Mouse (Mus musculus): ENCODE measurements at regions not wholly inside any gene's neighbourhood (a gene's known extent, or its start where the extent isn't known, plus 50 kb on each side); places are given as distances from the start of the nearest gene placed in this dataset.

DNA sequence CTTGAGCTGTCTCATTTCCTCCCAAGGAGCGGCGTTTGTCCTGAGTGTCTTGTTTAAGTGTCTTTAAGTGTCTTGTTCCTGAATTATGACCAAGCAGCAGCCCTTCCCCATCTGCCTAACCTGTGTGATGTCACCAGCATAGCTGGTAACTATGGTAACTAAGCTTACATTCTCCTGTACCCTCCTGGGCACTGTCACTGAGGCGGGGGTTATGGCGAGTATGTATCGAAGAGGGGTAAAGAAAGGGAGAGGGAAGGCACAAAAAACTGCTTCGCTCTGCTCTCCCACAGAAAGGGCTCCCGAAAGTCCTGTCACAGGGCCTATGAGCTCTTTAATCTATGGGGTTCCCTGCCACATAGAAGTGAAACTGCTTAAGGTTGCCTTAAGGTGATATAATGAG lies 89.6 kb downstream of the Ppp4r2 start:
- H3K27ac ChIP-seq (ENCODE audit: low read depth, low read length): no peak overlapping the region
- H3K36me3 ChIP-seq (ENCODE audit: control insufficient read depth, insufficient read depth, low read length): no peaks in the 10 kb centered on the region
- H3K4me3 ChIP-seq (ENCODE audit: low read depth, low read length): no peak overlapping the region
- no peaks in the 10 kb centered on the region for H3K4me1 ChIP-seq (ENCODE audit: control insufficient read depth, insufficient read depth, low read length)
- H3K27me3 ChIP-seq (ENCODE audit: control insufficient read depth, insufficient read depth, low read length): no peaks in the 10 kb centered on the region
- H3K4me2 ChIP-seq (ENCODE audit: low read depth, low read length): no peak overlapping the region
- ATAC-seq (ENCODE audit: low read depth): 0 out of 2 replicates have a peak, but pooled peaks have one; percentile 49
- H3K9me3 ChIP-seq (ENCODE audit: control insufficient read depth, low read length): no peaks in the 10 kb centered on the region
- 67% methylated on average over 7 of the region's 7 CpGs for WGBS
- no peak overlapping the region for H3K9ac ChIP-seq (replicated peaks; ENCODE audit: low read depth, low read length)

DNA sequence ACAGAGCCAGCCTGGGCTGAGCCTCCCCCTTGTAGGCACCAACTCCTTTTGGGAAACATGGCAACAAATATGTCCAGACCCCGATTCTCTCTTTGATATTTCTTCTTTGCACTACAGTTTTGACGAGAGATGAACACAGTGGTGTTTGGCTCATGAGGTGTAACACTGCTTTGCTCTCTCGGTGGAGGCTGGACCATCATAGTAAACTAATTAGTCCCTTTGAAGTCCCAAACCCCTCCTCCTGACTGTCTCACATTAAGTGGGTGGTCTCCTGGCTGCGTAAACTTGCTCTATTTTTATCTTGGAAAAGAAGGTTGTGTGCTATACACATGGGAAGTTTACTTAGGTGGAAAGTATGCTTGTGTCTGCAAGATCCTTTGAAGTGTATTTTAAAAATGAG lies 90.3 kb downstream of the Ppp4r2 start:
- 35% methylated on average over 4 of the region's 4 CpGs for WGBS
- H3K4me3 ChIP-seq (ENCODE audit: low read depth, low read length): no peak overlapping the region

DNA sequence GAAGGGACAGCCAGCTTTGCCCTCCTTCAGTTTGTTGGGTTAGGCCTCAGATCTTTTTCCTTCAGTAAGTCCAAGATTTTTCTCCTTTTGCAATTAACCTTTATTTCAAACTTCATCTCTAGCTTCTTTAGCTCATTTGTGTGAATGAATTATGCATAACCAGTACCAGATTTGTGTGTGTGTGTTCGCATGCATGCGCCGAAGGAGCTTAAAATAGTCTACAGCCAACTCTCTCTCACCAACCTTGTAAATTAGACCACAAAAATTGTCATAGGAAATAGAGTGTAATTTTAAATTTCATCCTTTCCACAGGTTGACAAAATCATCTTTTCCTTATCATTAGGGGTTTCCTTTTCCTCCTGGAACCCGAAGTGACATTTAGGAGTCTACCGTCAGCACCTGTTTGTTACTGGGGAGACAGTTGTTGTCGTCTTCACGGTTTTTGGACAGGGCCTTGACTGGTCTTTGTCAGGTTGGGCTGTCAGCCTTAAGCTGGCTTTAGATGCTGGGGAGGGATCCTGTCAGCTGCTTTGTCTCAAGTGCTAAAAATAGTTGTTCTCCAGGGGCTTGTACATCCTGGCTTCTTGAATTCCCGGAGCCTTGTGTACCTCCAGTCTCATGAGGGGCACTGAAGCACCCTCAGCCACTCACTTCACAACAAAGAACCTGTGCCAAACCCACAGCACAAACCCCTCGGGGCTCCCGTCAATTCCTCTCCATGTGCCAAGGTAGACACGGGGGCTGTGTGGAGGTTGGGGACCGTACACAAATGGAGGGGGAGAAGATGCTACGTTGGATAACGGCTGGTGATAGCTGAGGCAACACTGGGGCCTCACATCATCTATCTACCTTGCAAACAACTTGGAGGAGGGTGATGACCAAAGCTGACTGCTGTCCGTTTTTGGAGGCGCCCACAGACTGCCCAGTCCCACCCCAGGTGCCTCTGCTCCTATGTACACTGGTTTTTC lies 95.7 kb downstream of the Ppp4r2 start:
- no peak for ATAC-seq (ENCODE audit: low read depth)

More for the DNA sequence above, 90.3 kb downstream of the Ppp4r2 start:
- Histone ChIP-seq H3K4me1 (ENCODE audit: control insufficient read depth, insufficient read depth, low read length) (no peaks in the 10 kb centered on the region), H3K9me3 (ENCODE audit: control insufficient read depth, low read length) (no peaks in the 10 kb centered on the region), H3K27me3 (ENCODE audit: control insufficient read depth, insufficient read depth, low read length) (no peaks in the 10 kb centered on the region), H3K4me2 (ENCODE audit: low read depth, low read length) (no peak overlapping the region), H3K27ac (ENCODE audit: low read depth, low read length) (no peak overlapping the region), H3K36me3 (ENCODE audit: control insufficient read depth, insufficient read depth, low read length) (no peaks in the 10 kb centered on the region), H3K9ac (replicated peaks; ENCODE audit: low read depth, low read length) (no peak overlapping the region)
- no peak for ATAC-seq (ENCODE audit: low read depth)

DNA sequence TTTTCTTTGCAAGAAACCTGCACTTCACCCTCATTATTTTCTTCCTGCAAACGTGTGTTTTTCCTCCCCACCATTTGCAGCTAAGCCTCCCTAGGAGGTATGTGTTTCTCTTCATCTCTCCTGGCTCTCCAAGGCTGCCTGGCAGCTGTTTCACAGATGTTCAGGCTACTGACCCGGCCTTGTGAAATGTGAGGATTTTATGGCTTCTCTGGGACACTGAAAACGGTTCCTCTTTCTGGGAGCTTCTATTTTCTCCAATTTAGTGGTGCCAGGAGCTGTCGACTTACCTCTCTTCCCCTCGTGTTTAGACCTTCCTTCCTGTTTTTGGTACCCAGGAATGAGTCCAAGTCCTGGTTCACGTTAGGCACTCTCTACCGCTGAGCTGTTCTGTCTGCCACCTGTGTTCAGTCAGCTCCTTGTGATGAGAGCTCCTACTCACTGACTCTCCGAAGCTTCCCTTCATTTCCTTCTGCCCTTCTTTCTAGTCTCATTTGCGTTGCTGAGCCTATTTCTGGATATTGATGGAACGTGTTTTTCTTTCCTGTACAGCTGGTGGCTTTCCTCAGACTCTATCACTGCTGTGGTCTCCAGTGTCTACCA lies 96.4 kb downstream of the Ppp4r2 start:
- no peaks in the 10 kb centered on the region for H3K4me1 ChIP-seq (ENCODE audit: control insufficient read depth, insufficient read depth, low read length)
- no peak overlapping the region for H3K9ac ChIP-seq (replicated peaks; ENCODE audit: low read depth, low read length)
- WGBS: 41% methylated on average over 10 of the region's 10 CpGs
- H3K9me3 ChIP-seq (ENCODE audit: control insufficient read depth, low read length): no peaks in the 10 kb centered on the region
- no peak overlapping the region for H3K27ac ChIP-seq (ENCODE audit: low read depth, low read length)
- H3K4me2 ChIP-seq (ENCODE audit: low read depth, low read length): no peak overlapping the region
- no peaks in the 10 kb centered on the region for H3K27me3 ChIP-seq (ENCODE audit: control insufficient read depth, insufficient read depth, low read length)
- H3K36me3 ChIP-seq (ENCODE audit: control insufficient read depth, insufficient read depth, low read length): no peaks in the 10 kb centered on the region
- H3K4me3 ChIP-seq (ENCODE audit: low read depth, low read length): no peak overlapping the region
- ATAC-seq (ENCODE audit: low read depth): no peak

More for the DNA sequence above, 95.7 kb downstream of the Ppp4r2 start:
- H3K9me3 ChIP-seq (ENCODE audit: control insufficient read depth, low read length): no peaks in the 10 kb centered on the region
- H3K36me3 ChIP-seq (ENCODE audit: control insufficient read depth, insufficient read depth, low read length): no peaks in the 10 kb centered on the region
- no peak overlapping the region for H3K27ac ChIP-seq (ENCODE audit: low read depth, low read length)
- WGBS: 77% methylated on average over 16 of the region's 16 CpGs
- H3K9ac ChIP-seq (replicated peaks; ENCODE audit: low read depth, low read length): no peak overlapping the region
- no peak overlapping the region for H3K4me2 ChIP-seq (ENCODE audit: low read depth, low read length)
- no peak overlapping the region for H3K4me3 ChIP-seq (ENCODE audit: low read depth, low read length)
- H3K27me3 ChIP-seq (ENCODE audit: control insufficient read depth, insufficient read depth, low read length): no peaks in the 10 kb centered on the region
- H3K4me1 ChIP-seq (ENCODE audit: control insufficient read depth, insufficient read depth, low read length): no peaks in the 10 kb centered on the region

DNA sequence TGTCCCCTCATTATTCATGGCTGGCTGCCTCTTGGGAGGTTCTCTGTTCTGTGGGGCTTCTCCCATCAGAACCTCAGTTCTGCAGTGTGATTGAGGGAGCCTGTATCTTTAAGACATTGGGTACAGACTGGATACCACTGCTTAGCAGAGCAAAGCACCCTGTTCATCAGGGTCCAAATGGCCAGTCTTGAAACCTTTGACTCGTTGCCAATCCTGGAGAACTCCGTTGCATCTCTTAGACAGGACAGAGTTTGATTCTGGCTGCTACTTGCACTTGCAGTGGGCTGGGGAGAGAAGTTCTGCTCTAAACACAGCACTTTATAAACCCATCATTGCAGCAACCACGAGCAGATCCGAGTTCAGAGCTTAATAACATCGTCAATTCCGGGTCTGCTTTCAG lies 97.3 kb downstream of the Ppp4r2 start:
- H3K4me1 ChIP-seq (ENCODE audit: control insufficient read depth, insufficient read depth, low read length): no peaks in the 10 kb centered on the region
- no peak overlapping the region for H3K4me3 ChIP-seq (ENCODE audit: low read depth, low read length)
- ATAC-seq (ENCODE audit: low read depth): no peak
- H3K4me2 ChIP-seq (ENCODE audit: low read depth, low read length): no peak overlapping the region
- 82% methylated on average over 6 of the region's 6 CpGs for WGBS
- H3K9me3 ChIP-seq (ENCODE audit: control insufficient read depth, low read length): no peaks in the 10 kb centered on the region
- no peaks in the 10 kb centered on the region for H3K36me3 ChIP-seq (ENCODE audit: control insufficient read depth, insufficient read depth, low read length)
- H3K27me3 ChIP-seq (ENCODE audit: control insufficient read depth, insufficient read depth, low read length): no peaks in the 10 kb centered on the region
- no peak overlapping the region for H3K9ac ChIP-seq (replicated peaks; ENCODE audit: low read depth, low read length)
- no peak overlapping the region for H3K27ac ChIP-seq (ENCODE audit: low read depth, low read length)

DNA sequence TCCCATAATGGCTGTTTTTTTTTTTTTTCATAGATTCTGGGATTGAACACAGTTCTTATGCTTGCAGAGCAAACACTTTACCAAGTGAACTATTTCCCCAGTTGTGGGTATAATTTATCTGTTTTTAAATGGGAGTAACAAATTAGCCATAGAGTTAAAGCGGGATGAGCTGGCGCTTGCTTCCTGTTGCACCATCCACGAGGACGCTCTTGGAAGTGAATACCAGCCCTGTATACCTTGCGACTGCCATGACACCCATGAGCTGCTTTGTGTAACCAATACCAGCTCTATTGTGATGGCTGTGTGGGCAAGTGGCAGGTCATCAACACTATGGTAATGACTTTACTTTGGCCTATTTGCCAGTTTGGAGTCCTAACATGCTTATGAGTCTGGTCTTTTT lies 101.0 kb downstream of the Ppp4r2 start:
- Histone ChIP-seq H3K4me2 (ENCODE audit: low read depth, low read length) (no peak overlapping the region), H3K36me3 (ENCODE audit: control insufficient read depth, insufficient read depth, low read length) (no peaks in the 10 kb centered on the region), H3K4me3 (ENCODE audit: low read depth, low read length) (no peak overlapping the region), H3K9me3 (ENCODE audit: control insufficient read depth, low read length) (no peaks in the 10 kb centered on the region), H3K27me3 (ENCODE audit: control insufficient read depth, insufficient read depth, low read length) (no peaks in the 10 kb centered on the region), H3K4me1 (ENCODE audit: control insufficient read depth, insufficient read depth, low read length) (no peaks in the 10 kb centered on the region; the same call in 1 of the 2 replicates), H3K9ac (replicated peaks; ENCODE audit: low read depth, low read length) (no peak overlapping the region), H3K27ac (ENCODE audit: low read depth, low read length) (no peak overlapping the region)
- 92% methylated on average over 5 of the region's 5 CpGs for WGBS
- no peak for ATAC-seq (ENCODE audit: low read depth)

DNA sequence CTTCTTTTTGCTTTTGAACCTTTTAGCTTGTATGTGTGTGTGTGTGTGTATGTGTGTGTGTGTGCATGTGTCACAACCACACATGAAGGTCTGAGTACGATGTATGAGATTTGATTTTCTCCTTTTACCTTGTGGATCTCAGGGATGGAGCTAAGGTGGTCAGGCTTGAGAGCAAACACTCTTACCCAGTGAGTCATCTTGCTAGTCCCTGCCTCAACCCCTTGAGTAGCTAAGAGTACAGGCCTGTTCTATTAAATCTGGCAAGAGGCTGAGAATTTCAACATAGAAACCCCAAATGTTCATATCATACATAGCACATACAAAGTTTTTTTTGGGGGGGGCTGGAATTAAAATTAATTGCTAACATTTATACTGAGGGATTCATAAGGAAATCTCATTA lies 104.4 kb downstream of the Ppp4r2 start:
- Histone ChIP-seq H3K36me3 (ENCODE audit: control insufficient read depth, insufficient read depth, low read length) (no peaks in the 10 kb centered on the region), H3K9ac (replicated peaks; ENCODE audit: low read depth, low read length) (no peak overlapping the region), H3K4me1 (ENCODE audit: control insufficient read depth, insufficient read depth, low read length) (no peaks in the 10 kb centered on the region; the same call in 1 of the 2 replicates), H3K27ac (ENCODE audit: low read depth, low read length) (no peak overlapping the region), H3K4me3 (ENCODE audit: low read depth, low read length) (no peak overlapping the region), H3K27me3 (ENCODE audit: control insufficient read depth, insufficient read depth, low read length) (no peaks in the 10 kb centered on the region), H3K4me2 (ENCODE audit: low read depth, low read length) (no peak overlapping the region), H3K9me3 (ENCODE audit: control insufficient read depth, low read length) (no peaks in the 10 kb centered on the region)
- ATAC-seq (ENCODE audit: low read depth): no peak
- 97% methylated on average over 1 of the region's 1 CpGs for WGBS

DNA sequence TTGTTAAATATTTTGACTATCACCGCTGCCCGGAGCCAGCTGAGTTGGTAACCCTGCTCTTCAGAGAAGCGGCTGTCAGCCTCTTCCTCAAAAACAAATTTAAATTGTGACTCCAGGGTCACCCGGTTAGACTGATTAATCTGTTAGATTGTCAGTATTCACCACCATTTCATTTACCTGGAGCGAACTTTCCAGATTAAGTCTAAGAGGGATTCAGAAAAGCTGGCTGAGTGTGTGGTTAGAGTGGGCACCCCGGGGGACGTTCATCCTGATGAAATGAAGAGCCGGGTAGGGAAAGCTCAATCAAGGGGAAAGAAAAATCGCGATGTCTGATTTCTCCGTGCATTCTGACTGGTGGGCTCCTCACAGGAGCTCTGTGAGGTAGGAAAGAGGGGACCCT lies 105.0 kb downstream of the Ppp4r2 start:
- 66% methylated on average over 11 of the region's 11 CpGs for WGBS
- H3K9ac ChIP-seq (replicated peaks; ENCODE audit: low read depth, low read length): no peak overlapping the region
- ATAC-seq (ENCODE audit: low read depth): no peak
- H3K4me3 ChIP-seq (ENCODE audit: low read depth, low read length): no peak overlapping the region
- H3K4me1 ChIP-seq (ENCODE audit: control insufficient read depth, insufficient read depth, low read length): no peaks in the 10 kb centered on the region; the same call in 1 of the 2 replicates
- no peaks in the 10 kb centered on the region for H3K36me3 ChIP-seq (ENCODE audit: control insufficient read depth, insufficient read depth, low read length)
- no peak overlapping the region for H3K27ac ChIP-seq (ENCODE audit: low read depth, low read length)
- H3K27me3 ChIP-seq (ENCODE audit: control insufficient read depth, insufficient read depth, low read length): no peaks in the 10 kb centered on the region
- H3K4me2 ChIP-seq (ENCODE audit: low read depth, low read length): no peak overlapping the region
- no peaks in the 10 kb centered on the region for H3K9me3 ChIP-seq (ENCODE audit: control insufficient read depth, low read length)

DNA sequence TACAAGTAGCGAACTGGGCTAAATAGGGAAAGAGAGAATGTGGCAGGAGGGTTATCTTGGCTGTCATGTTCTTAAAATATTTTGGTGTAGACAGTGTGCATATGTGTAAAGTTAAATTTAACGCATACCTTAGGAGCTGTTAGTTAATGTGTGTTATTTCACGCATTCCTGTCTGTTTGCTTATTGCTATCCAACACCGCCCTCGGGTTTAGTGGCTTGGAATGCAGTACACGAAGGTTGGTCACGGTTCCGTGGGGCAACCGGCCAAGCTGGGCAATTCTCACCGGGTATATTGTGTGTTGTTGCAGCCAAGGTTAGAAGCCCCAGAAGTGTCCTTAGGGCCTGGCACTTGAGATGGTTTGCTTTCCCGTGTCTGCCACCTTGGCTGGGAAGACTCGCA lies 105.6 kb downstream of the Ppp4r2 start:
- H3K36me3 ChIP-seq (ENCODE audit: control insufficient read depth, insufficient read depth, low read length): no peaks in the 10 kb centered on the region
- H3K9ac ChIP-seq (replicated peaks; ENCODE audit: low read depth, low read length): no peak overlapping the region
- no peak overlapping the region for H3K27ac ChIP-seq (ENCODE audit: low read depth, low read length)
- H3K9me3 ChIP-seq (ENCODE audit: control insufficient read depth, low read length): no peaks in the 10 kb centered on the region
- H3K4me1 ChIP-seq (ENCODE audit: control insufficient read depth, insufficient read depth, low read length): no peaks in the 10 kb centered on the region; the same call in 1 of the 2 replicates
- no peak for ATAC-seq (ENCODE audit: low read depth)
- no peak overlapping the region for H3K4me3 ChIP-seq (ENCODE audit: low read depth, low read length)
- no peaks in the 10 kb centered on the region for H3K27me3 ChIP-seq (ENCODE audit: control insufficient read depth, insufficient read depth, low read length)
- no peak overlapping the region for H3K4me2 ChIP-seq (ENCODE audit: low read depth, low read length)
- WGBS: 69% methylated on average over 12 of the region's 12 CpGs

Data from neural tube, embryonic 14.5 days (tissue).